8 mouse cellular contexts compared by ENCODE assay signal in genomic region chr5:135161221-135161620, GRCm38 (mm10). TPM values are rescaled to one million over a fixed set of nuclear protein-coding genes. Genes with fewer than 3 reads are reported as not detected.
DNase-seq lines count a peak whose midpoint lies in the region; TF ChIP-seq lines count a peak whose summit lies in the region.

No protein-coding gene starts in this region.

- intact Hi-C loops in left cerebral cortex, postnatal 25 days (cut with DNase I): no loop called here

- H3K27ac ChIP-seq in layer of hippocampus, adult 2 months: peak overlapping the region; percentile 82

- H3K4me3 ChIP-seq in layer of hippocampus, adult 2 months: no peak overlapping the region

- DNase-seq in adrenal gland, adult 8-10 months: peak; percentile 50
- DNase-seq in adrenal gland, adult 18-20 months (ENCODE audit: low spot score in 2 of 2): no peak
- DNase-seq in layer of hippocampus, adult 2 months (ENCODE audit: low spot score in 2 of 2): peak; percentile 32 to 53
- DNase-seq in layer of hippocampus, adult 9-10 months (ENCODE audit: low spot score): no peak
- DNase-seq in adrenal gland, postnatal 36 days: peak; percentile 46 to 60
- peak; percentile 27 to 81 for DNase-seq in left cerebral cortex, postnatal 25 days (ENCODE audit: low spot score in 2 of 2)
- no peak for DNase-seq in T-cell, adult 2 months (ENCODE audit: low spot score)
- DNase-seq in cerebellum, adult 18-20 months: no peak

- no peak for TF ChIP-seq CTCF in layer of hippocampus, adult 2 months (conservative IDR thresholded peaks at IDR 0.05)

RNA-seq across cellular contexts. Expression of gene Bcl7b, which starts 6.9 kb away (rescaled TPM):
- total RNA-seq in adrenal gland, adult 8-10 months (2022): 10 to 100 TPM; 65.5 to 89.7 (median 78.2) TPM
- 10 to 100 TPM; 74.1 to 77.2 TPM for total RNA-seq in adrenal gland, adult 18-20 months (2021)
- 10 to 100 TPM; 55.1 to 62.6 TPM for total RNA-seq in layer of hippocampus, adult 2 months (2021)
- 10 to 100 TPM; 72.6 to 77.5 TPM for total RNA-seq in adrenal gland, postnatal 36 days (2021)
- total RNA-seq in left cerebral cortex, postnatal 25 days (2021): 10 to 100 TPM; 52.4 to 53.4 TPM

RNA-seq across cellular contexts. Expression of gene Tbl2, which starts 11.8 kb away (rescaled TPM):
- total RNA-seq in adrenal gland, adult 8-10 months (2022): 10 to 100 TPM; 21.2 to 30.4 (median 25.6) TPM
- total RNA-seq in adrenal gland, adult 18-20 months (2021): 10 to 100 TPM; 20.6 to 29.5 TPM
- 10 to 100 TPM; 29.8 to 32.0 TPM for total RNA-seq in layer of hippocampus, adult 2 months (2021)
- 10 to 100 TPM; 28.9 to 40.9 TPM for total RNA-seq in adrenal gland, postnatal 36 days (2021)
- 10 to 100 TPM; 30.1 to 30.7 TPM for total RNA-seq in left cerebral cortex, postnatal 25 days (2021)

RNA-seq across cellular contexts. Expression of gene Baz1b, which starts 25.8 kb away (rescaled TPM):
- 100 to 1,000 TPM in 1 of 4 experiments, 10 to 100 TPM in 3; 71.4 to 118 (median 94.8) TPM for total RNA-seq in adrenal gland, adult 8-10 months (2022)
- total RNA-seq in adrenal gland, adult 18-20 months (2021): 10 to 100 TPM; 79.1 to 88.7 TPM
- 10 to 100 TPM; 79.9 to 87.5 TPM for total RNA-seq in layer of hippocampus, adult 2 months (2021)
- 10 to 100 TPM; 72.1 to 90.4 TPM for total RNA-seq in adrenal gland, postnatal 36 days (2021)
- total RNA-seq in left cerebral cortex, postnatal 25 days (2021): 10 to 100 TPM; 64.5 to 72.0 TPM

Comparison
In these comparisons a context has a peak if more than half of its experiments do, and no peak if none do; other contexts are left out.
1. DNase-seq: peak in adrenal gland, adult 8-10 months (single experiment), layer of hippocampus, adult 2 months (2 of 2), adrenal gland, postnatal 36 days (2 of 2) and left cerebral cortex, postnatal 25 days (2 of 2); none in adrenal gland, adult 18-20 months (0 of 2), layer of hippocampus, adult 9-10 months (single experiment), T-cell, adult 2 months (single experiment) and cerebellum, adult 18-20 months (0 of 2).